In the genomic region with DNA sequence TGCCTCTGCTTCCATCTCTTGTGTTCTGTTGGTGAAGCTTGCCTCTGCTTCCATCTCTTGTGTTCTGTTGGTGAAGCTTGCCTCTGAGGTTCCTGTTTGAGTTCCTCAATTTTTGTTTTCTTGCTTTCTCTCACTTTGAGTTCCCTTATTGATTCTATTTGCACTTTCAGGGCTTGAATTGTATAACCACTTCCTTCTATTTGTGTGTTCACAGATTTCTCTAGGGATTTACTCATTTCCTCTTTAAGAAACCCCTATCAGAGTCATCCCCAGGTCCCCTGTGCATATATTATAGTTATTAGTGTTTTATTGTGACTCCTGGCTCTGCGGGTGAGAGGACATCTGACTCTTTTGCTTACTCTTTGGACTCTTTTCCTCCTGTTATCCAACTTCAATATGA, we compare ENCODE assay signal across 30 mouse cellular contexts.
A peak's percentile ranks its signal among the peaks of the same experiment; 100 is the strongest.
DNase-seq lines count a peak whose midpoint lies in the region; ATAC-seq and TF ChIP-seq lines count a peak whose summit lies in the region.
"Had no signal": no experiment of that assay in that cellular context is flagged by ENCODE, and none has a peak within 500 bp of the region (broad histone marks: within the 10 kb centered on the region; RNA-seq: fewer than 3 reads in every experiment).

No protein-coding gene starts in this region.

- no peaks in the 10 kb centered on the region for H3K27me3 ChIP-seq in splenic B cell, adult 2 months (ENCODE audit: control insufficient read depth, insufficient read depth, low read length, poor library complexity, severe bottlenecking)
- H3K27me3 ChIP-seq: embryonic facial prominence, embryonic 13.5 days; forebrain, embryonic 13.5 days; heart, embryonic 13.5 days had no signal

- H3K27ac ChIP-seq in bone marrow macrophage, adult 2 months (ENCODE audit: insufficient read depth, low read depth, low read length): peak overlapping the region; percentile 60
- H3K27ac ChIP-seq: embryonic facial prominence, embryonic 10.5 days; embryonic facial prominence, embryonic 13.5 days; forebrain, embryonic 13.5 days; gastrocnemius, adult 2 months; heart, adult 2 months; heart, embryonic 10.5 days; heart, embryonic 13.5 days; hindbrain, embryonic 14.5 days; hindbrain, postnatal 0 days had no signal

- peak; percentile 3 to 19 for DNase-seq in B cell, adult 2 months
- DNase-seq in splenic B cell, adult 2 months (ENCODE audit: low read depth, low spot score): peak; percentile 59
- no peak for DNase-seq in kidney, adult 11 months
- DNase-seq in layer of hippocampus, adult 18-20 months (ENCODE audit: low spot score in 2 of 2): no peak
- no peak for DNase-seq in frontal cortex, adult 2 months (ENCODE audit: extremely low spot score in 1 of 2, low spot score in 1 of 2)
- DNase-seq: adrenal gland, adult 8-10 months; adrenal gland, postnatal 25 days; cerebellum, adult 18-20 months; cerebellum, adult 9-10 months; cerebellum, postnatal 14 days; embryo, embryonic 11 days; gastrocnemius, adult 2 months; gastrocnemius, postnatal 14 days; heart, adult 2 months; heart, postnatal 14 days; heart, postnatal 4 days had no signal

- peak; percentile 94 for ATAC-seq in megakaryocyte, adult 5-6 weeks (ENCODE audit: poor library complexity, severe bottlenecking)
- ATAC-seq: activated CD4-positive, CD25-positive, alpha-beta regulatory T cell, adult 4 months; CD4-positive, CD25-positive, alpha-beta regulatory T cell, adult 4 months; forebrain, embryonic 13.5 days; forebrain, embryonic 16.5 days; hindbrain, postnatal 0 days; inflammation-experienced regulatory T-cells, adult 6 months had no signal

- H3K36me3 ChIP-seq in splenic B cell, adult 2 months (ENCODE audit: control insufficient read depth, insufficient read depth, low read length, poor library complexity, severe bottlenecking): no peaks in the 10 kb centered on the region
- H3K36me3 ChIP-seq: embryonic facial prominence, embryonic 10.5 days; embryonic facial prominence, embryonic 13.5 days; heart, embryonic 10.5 days; heart, embryonic 13.5 days had no signal

- no peak for TF ChIP-seq POLR2A in bone marrow macrophage, adult 2 months (IDR thresholded peaks at IDR 0.05; ENCODE audit: borderline replicate concordance, low read depth, low read length)

- no peak for TF ChIP-seq CTCF in bone marrow macrophage, adult 2 months (IDR thresholded peaks at IDR 0.05; ENCODE audit: low read depth, low read length)

- no peak overlapping the region for H3K4me3 ChIP-seq in bone marrow macrophage, adult 2 months (ENCODE audit: insufficient read depth, low read length)
- H3K4me3 ChIP-seq: embryonic facial prominence, embryonic 10.5 days; embryonic facial prominence, embryonic 13.5 days; erythroblast, embryonic 14.5 days; forebrain, embryonic 13.5 days; gastrocnemius, adult 2 months; heart, adult 2 months; heart, embryonic 10.5 days; heart, embryonic 13.5 days had no signal

- H3K4me1 ChIP-seq in bone marrow macrophage, adult 2 months (ENCODE audit: control insufficient read depth, insufficient read depth, low read length): peaks cover 14% of the 10 kb centered on the region
- H3K4me1 ChIP-seq: embryonic facial prominence, embryonic 10.5 days; embryonic facial prominence, embryonic 13.5 days; forebrain, embryonic 13.5 days; heart, embryonic 10.5 days had no signal

Comparison
In these comparisons a context has a peak if more than half of its experiments do, and no peak if none do; other contexts are left out.
1. DNase-seq: peak in B cell, adult 2 months (2 of 2) and splenic B cell, adult 2 months (single experiment); none in kidney, adult 11 months (single experiment), layer of hippocampus, adult 18-20 months (0 of 2) and frontal cortex, adult 2 months (0 of 2).